Mouse (Mus musculus) thymus, adult 2 months (tissue): ENCODE data around the gene Cox6b1. TPM values are rescaled to one million over a fixed set of nuclear protein-coding genes. Genes with fewer than 3 reads are reported as not detected.

Source experiments
- DNase-seq: peaks from one replicate; pipeline ENCODE4 v3.0.0; 2021
- H3K27ac ChIP-seq: fragments of 200-500 bp; 2 replicates; pipeline ENCODE4 v1.5.1; 2012; ENCODE audit warnings: low read length, control low read depth; ENCODE audit not compliant: control insufficient read depth, insufficient read depth
- H3K27me3 ChIP-seq: fragments of 200-500 bp; 2 replicates; pipeline ENCODE4 v1.6.1; 2012; ENCODE audit warnings: mild to moderate bottlenecking, low read length, moderate library complexity, mixed read lengths; ENCODE audit not compliant: control insufficient read depth, insufficient read depth
- H3K36me3 ChIP-seq: fragments of 200-500 bp; 2 replicates; pipeline ENCODE4 v1.6.1; 2012; ENCODE audit warnings: mild to moderate bottlenecking, low read length, moderate library complexity; ENCODE audit not compliant: control insufficient read depth, insufficient read depth
- H3K4me1 ChIP-seq: fragments of 200-500 bp; replicated peaks from 2 replicates; pipeline ENCODE4 v1.6.1; 2012; ENCODE audit warnings: low read length; ENCODE audit not compliant: control insufficient read depth, insufficient read depth
- H3K4me3 ChIP-seq: fragments of 200-500 bp; 2 replicates; pipeline ENCODE4 v1.5.1; 2012; ENCODE audit warnings: mild to moderate bottlenecking, low read length, control low read depth, moderate library complexity; ENCODE audit not compliant: control insufficient read depth, insufficient read depth
- CTCF ChIP-seq: fragments of 200-500 bp; IDR thresholded peaks from 2 replicates; pipeline ENCODE4 v1.5.1; 2012; ENCODE audit warnings: mild to moderate bottlenecking, control low read depth, low read length, moderate library complexity, borderline replicate concordance; ENCODE audit not compliant: control insufficient read depth, poor library complexity, insufficient read depth; ENCODE audit errors: extremely low read depth
- POLR2A ChIP-seq: fragments of 200-500 bp; IDR thresholded peaks from 2 replicates; pipeline ENCODE4 v1.6.1; 2012; ENCODE audit warnings: mild to moderate bottlenecking, low read length, control low read depth, moderate library complexity; ENCODE audit not compliant: control insufficient read depth, poor library complexity, insufficient read depth; ENCODE audit errors: extremely low read depth
- WGBS: fragments of 180-500 bp; shearing (Covaris S2); methylation state at CpG from one replicate; pipeline ENCODE4 v1.1.7; 2018; 5-methylcytosine and 5-hydroxymethylcytosine counted together
- polyA plus RNA-seq: library from polyadenylated mRNA; depleted of rRNA; stranded (reverse); fragments of >200 nt; gene quantifications from 2 replicates; pipeline ENCODE4 v1.2.3, GENCODE M21; 2012

Gene Cox6b1
- polyA plus RNA-seq, 1 experiment = 388 TPM

- H3K36me3 ChIP-seq = peaks cover 26% of the 10 kb centered on the region
- DNase-seq = peak; percentile 43
Observed at GRCm38 (mm10) chr7:30619202-30619601, 6.7 kb downstream of the Cox6b1 start.

DNA sequence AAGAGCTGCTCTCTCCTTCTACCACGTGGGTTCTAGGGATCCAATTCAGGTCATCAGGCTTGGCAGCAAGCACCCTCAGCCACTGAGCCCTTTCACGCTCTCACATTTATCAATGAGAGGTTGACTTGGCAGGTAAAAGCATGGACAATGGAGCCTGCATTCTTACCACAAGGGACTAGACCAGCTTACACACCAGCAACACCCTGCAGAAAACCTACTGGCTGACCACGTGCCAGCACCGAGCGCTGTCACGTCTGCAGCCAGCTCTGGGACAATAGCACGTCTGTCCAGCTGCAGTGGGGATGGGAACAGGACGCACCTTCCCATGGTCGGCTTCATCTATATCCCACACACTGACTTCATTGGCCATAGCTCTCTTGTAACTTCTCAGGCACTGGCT lies 7.3 kb downstream of the Cox6b1 start:
- no peak for TF ChIP-seq CTCF
- TF ChIP-seq POLR2A = no peak
- H3K27ac ChIP-seq = no peak overlapping the region
- H3K4me3 ChIP-seq = no peak overlapping the region
- H3K4me1 ChIP-seq = no peaks in the 10 kb centered on the region
- DNase-seq = no peak
- no peaks in the 10 kb centered on the region; the same call in 1 of the 2 replicates for H3K27me3 ChIP-seq
- 95% methylated on average over 9 of the region's 9 CpGs for WGBS
- peaks cover 23% of the 10 kb centered on the region for H3K36me3 ChIP-seq

More at GRCm38 (mm10) chr7:30619202-30619601, 6.7 kb downstream of the Cox6b1 start:
- Histone ChIP-seq H3K4me1 (no peaks in the 10 kb centered on the region), H3K4me3 (no peak overlapping the region), H3K27ac (no peak overlapping the region), H3K27me3 (no peaks in the 10 kb centered on the region; the same call in 1 of the 2 replicates)
- 95% methylated on average over 3 of the region's 3 CpGs for WGBS
- TF ChIP-seq POLR2A (no peak), CTCF (no peak)

DNA sequence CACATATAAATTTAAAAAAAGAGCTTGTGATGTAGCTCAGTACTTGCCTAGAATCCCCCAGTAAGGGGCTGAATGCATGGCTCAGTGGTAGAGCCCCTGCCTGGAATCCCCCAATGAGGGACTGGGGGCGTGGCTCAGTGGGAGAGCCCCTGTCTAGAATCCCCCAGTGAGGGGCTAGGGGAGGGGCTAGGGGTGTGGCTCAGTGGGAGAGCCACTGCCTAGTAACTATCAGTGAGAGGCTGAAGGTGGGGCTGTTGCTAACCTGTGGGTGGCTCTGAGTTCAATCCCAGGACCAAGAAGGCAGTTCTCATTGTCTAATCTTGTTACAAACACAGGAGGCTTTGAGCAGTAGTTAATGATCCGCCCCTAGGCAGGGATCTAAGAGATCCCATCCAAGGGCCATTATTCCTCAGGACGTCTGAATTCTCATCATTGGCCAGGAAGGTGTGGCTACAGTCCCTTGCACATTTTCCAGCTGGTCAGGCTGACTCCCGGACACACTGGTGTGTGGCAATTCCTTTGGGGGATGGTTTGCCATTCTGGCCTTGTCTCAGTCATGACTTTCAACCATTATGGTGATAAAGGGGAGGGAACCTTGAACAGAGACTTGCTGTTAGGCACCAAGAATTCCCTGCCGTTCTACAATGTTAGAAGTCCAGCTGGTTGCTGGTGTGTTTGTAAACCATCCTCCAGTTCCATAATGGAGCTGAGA lies 10.7 kb downstream of the Cox6b1 start:
- WGBS = 89% methylated on average over 5 of the region's 5 CpGs
- no peak for TF ChIP-seq POLR2A
- TF ChIP-seq CTCF = no peak
- Histone ChIP-seq H3K27me3 (no peaks in the 10 kb centered on the region), H3K4me3 (no peak overlapping the region), H3K27ac (no peak overlapping the region), H3K36me3 (peaks cover 16% of the 10 kb centered on the region), H3K4me1 (no peaks in the 10 kb centered on the region)
- no peak for DNase-seq

DNA sequence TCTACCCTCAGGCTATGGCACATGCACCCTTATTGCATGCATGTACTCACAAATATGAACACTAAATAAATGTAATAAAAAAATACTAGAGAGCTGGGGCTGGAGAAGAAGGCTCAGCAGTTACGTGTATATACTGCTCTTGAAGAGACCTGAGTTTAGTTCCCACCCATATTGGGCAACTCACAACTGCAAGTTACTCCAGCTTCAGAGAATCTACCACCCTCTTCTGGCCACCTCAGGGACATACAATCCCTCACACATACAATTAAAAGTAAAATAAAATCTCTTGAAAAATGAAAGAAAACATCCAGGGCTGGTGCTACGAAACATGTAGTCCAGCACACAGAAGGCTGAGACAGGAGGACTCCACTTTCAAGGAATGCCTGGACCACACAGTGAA lies 11.5 kb downstream of the Cox6b1 start:
- WGBS = 58% methylated on average over 2 of the region's 2 CpGs
- Histone ChIP-seq H3K27me3 (no peaks in the 10 kb centered on the region), H3K36me3 (peaks cover 15% of the 10 kb centered on the region), H3K4me3 (no peak overlapping the region), H3K4me1 (no peaks in the 10 kb centered on the region), H3K27ac (no peak overlapping the region)
- no peak for TF ChIP-seq CTCF
- TF ChIP-seq POLR2A = no peak
- no peak for DNase-seq

DNA sequence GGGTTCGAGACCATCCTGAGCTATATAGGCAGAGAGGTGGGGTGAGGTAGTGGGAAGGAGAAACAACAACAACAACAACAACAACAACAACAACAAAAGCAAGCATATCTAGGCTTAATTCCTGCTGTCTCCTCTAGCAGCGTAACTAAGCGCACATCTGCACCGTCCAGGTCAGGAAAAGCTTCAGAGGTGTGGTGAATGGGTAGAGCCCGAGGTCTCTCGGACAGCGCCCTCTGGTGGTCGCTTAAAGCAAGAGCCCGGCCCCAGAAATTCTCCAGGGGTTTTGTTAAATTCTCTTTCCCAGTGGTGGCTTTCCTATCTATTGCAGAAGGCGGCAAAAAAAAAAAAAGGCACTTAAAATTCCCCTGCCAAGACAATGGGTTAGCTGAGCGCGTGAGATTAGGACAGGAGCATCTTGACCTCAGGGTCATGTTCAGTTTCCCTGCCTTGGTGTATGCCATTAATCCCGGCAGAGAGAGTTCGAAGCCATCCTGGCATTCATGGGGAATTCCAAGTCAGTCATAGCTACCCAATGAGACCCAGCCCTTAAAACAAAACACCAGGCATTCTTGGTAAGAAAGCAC lies 12.3 kb downstream of the Cox6b1 start:
- no peak overlapping the region for H3K4me3 ChIP-seq
- H3K27ac ChIP-seq = no peak overlapping the region
- H3K4me1 ChIP-seq = no peaks in the 10 kb centered on the region
- DNase-seq = peak; percentile 60
- H3K27me3 ChIP-seq = no peaks in the 10 kb centered on the region
- WGBS = 21% methylated on average over 14 of the region's 14 CpGs
- TF ChIP-seq CTCF (peak; percentile 72; the same call in 1 of the 2 replicates), POLR2A (no peak)
- H3K36me3 ChIP-seq = peaks cover 8% of the 10 kb centered on the region

DNA sequence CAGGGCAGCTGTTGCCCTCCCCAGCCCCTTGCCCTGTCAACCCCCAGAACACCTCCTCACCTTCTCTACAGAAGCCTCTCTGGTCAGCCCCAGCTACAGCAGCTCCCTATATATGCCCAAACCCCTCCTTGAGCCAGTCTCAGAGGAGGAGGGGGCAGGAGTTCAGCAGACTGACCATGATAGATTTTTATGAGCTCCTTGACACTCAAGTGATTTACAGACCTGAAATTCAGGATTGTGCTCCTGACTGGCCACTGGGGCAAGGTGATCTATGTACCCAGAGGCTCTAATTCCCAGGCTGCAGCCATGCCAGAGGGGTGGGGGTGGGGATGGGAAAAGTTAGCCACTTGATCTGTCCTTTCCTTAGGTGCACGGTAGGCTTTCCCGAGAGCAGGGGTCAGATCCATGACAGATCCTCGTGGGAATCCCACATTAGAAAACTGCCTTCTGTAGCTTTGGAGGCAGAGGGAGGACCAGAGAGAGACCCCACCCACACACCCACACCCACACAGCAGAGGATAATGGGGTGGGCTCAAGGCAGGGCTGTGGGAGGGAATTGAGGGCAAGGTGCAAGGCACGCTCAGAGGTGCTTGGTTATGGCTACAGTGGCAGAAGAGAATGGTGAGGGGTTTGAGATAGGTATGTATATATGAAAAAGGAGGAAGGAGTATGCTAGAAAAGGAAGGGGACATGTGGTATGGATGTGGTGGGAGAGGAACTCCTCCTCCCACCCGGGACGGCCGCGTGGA lies 13.1 kb downstream of the Cox6b1 start, which contains the start of gene Upk1a:
Gene Upk1a, minus strand, starts transcription at position 194 of the 749 bp plus-strand sequence.
- H3K27ac ChIP-seq = no peak within 1 kb of the TSS
- H3K27me3 ChIP-seq = no peaks in the 10 kb centered on the region
- H3K4me1 ChIP-seq = 0 out of 2 replicates have a peak, but pooled peaks cover 5% of the 10 kb centered on the region
- peaks cover 8% of the 10 kb centered on the region for H3K36me3 ChIP-seq
- no peak within 1 kb of the TSS for H3K4me3 ChIP-seq
- no peak for DNase-seq
- TF ChIP-seq POLR2A = no peak
- TF ChIP-seq CTCF = no peak
- WGBS = 69% methylated on average over 8 of the region's 8 CpGs
